Mouse (Mus musculus) adrenal gland, adult 2 months (tissue): ENCODE data around the gene Igflr1. TPM values are rescaled to one million over a fixed set of nuclear protein-coding genes. Genes with fewer than 3 reads are reported as not detected.
A peak's percentile ranks its signal among the peaks of the same experiment; 100 is the strongest.

Experiments used
- DNase-seq: peaks from one replicate; pipeline ENCODE4 v3.0.0; 2021
- microRNA-seq, 2 experiments: library from miRNA; unstranded; fragments of <30 nt; microRNA quantifications; one replicate each; pipeline ENCODE4 v1.2.0; 2021
- polyA plus RNA-seq: library from polyadenylated mRNA; depleted of rRNA; stranded (reverse); fragments of >200 nt; gene quantifications from 2 replicates; pipeline ENCODE4 v1.2.3, GENCODE M21; 2012; rRNA removed
- total RNA-seq, 2 experiments: library from RNA; stranded (reverse); gene quantifications; 2 replicates each; pipeline ENCODE4 v1.2.3; 2021

The Igflr1 gene
- total and polyA plus RNA-seq, 3 experiments = 3.0 to 10.1 (median 3.8) TPM

- DNase-seq = peak; percentile 62
Observed at GRCm38 (mm10) chr7:30613529-30614112, 48.4 kb downstream of the Igflr1 start.

- no peak for DNase-seq
Observed at GRCm38 (mm10) chr7:30614454-30614853, 49.2 kb downstream of the Igflr1 start.

- DNase-seq = peak; percentile 78
Observed at GRCm38 (mm10) chr7:30615049-30615760, 50.0 kb downstream of the Igflr1 start.

Small RNAs within 50 kb of the gene (microRNA-seq; reads per million reads assigned to microRNA genes)
- gene Gm38670 = 0.44 to 1.7 reads per million in 2 experiments
- 0.41 to 0.66 reads per million in 2 experiments for gene Mir3569

Other genes starting within 250 kb of the Igflr1 start
Only the 30 nearest of the 32 such genes appear.
- 10 to 100 TPM in 1 of 2 experiments, 1 to 10 TPM in 1; 8.2 to 11.9 TPM for gene Lrfn3, start 202.7 kb upstream of the Igflr1 start, total RNA-seq
- 32.9 and 37.6 TPM in 2 replicates for gene Lrfn3, start 202.7 kb upstream of the Igflr1 start, polyA plus RNA-seq
- 10 to 100 TPM; 34.7 to 41.9 TPM for gene Tyrobp, start 151.7 kb upstream of the Igflr1 start, total RNA-seq
- gene Tyrobp, start 151.7 kb upstream of the Igflr1 start, polyA plus RNA-seq = 73.3 and 87.9 TPM in 2 replicates
- gene Hcst, start 145.6 kb upstream of the Igflr1 start, total RNA-seq = 1 to 10 TPM; 1.2 to 2.0 TPM
- 6.3 and 7.9 TPM in 2 replicates for gene Hcst, start 145.6 kb upstream of the Igflr1 start, polyA plus RNA-seq
- 1 to 10 TPM; 1.1 to 1.3 TPM for gene Nfkbid, start 143.7 kb upstream of the Igflr1 start, total RNA-seq
- gene Nfkbid, start 143.7 kb upstream of the Igflr1 start, polyA plus RNA-seq = 3.7 and 4.1 TPM in 2 replicates
- gene Aplp1, start 119.9 kb upstream of the Igflr1 start, total RNA-seq = 10 to 100 TPM; 22.7 to 43.2 TPM
- 37.7 and 54.1 TPM in 2 replicates for gene Aplp1, start 119.9 kb upstream of the Igflr1 start, polyA plus RNA-seq
- not detected for gene Kirrel2, start 107.7 kb upstream of the Igflr1 start, total RNA-seq
- not detected in 2 replicates for gene Kirrel2, start 107.7 kb upstream of the Igflr1 start, polyA plus RNA-seq
- gene Nphs1, start 107.1 kb upstream of the Igflr1 start, total RNA-seq = not detected
- gene Nphs1, start 107.1 kb upstream of the Igflr1 start, polyA plus RNA-seq = not detected in 2 replicates
- under 1 TPM in 1 of 2 experiments, not detected in 1; 0.86 TPM for gene Prodh2, start 71.8 kb upstream of the Igflr1 start, total RNA-seq
- 0.10 TPM in 1 of 2 replicates, not detected in the other for gene Prodh2, start 71.8 kb upstream of the Igflr1 start, polyA plus RNA-seq
- gene Arhgap33, start 30.4 kb upstream of the Igflr1 start, total RNA-seq = 1 to 10 TPM; 2.2 to 3.1 TPM
- 20.3 and 23.2 TPM in 2 replicates for gene Arhgap33, start 30.4 kb upstream of the Igflr1 start, polyA plus RNA-seq
- gene Hspb6, start 13.2 kb upstream of the Igflr1 start, total RNA-seq = 10 to 100 TPM; 22.4 to 38.7 TPM
- 96.2 and 110 TPM in 2 replicates for gene Hspb6, start 13.2 kb upstream of the Igflr1 start, polyA plus RNA-seq
- 1 to 10 TPM; 6.8 to 7.0 TPM for gene Proser3, start 13.1 kb upstream of the Igflr1 start, total RNA-seq
- gene Proser3, start 13.1 kb upstream of the Igflr1 start, polyA plus RNA-seq = 10.4 and 10.8 TPM in 2 replicates
- 10 to 100 TPM; 43.7 to 71.4 TPM for gene Lin37, start 5.6 kb upstream of the Igflr1 start, total RNA-seq
- gene Lin37, start 5.6 kb upstream of the Igflr1 start, polyA plus RNA-seq = 47.5 and 53.5 TPM in 2 replicates
- 10 to 100 TPM; 73.3 to 92.5 TPM for gene U2af1l4, start 2.1 kb upstream of the Igflr1 start, total RNA-seq
- 80.1 and 92.3 TPM in 2 replicates for gene U2af1l4, start 2.1 kb upstream of the Igflr1 start, polyA plus RNA-seq
- 1 to 10 TPM; 3.6 to 4.8 TPM for gene Gm49396, start 2.1 kb upstream of the Igflr1 start, total RNA-seq
- 0.93 and 1.7 TPM in 2 replicates for gene Gm49396, start 2.1 kb upstream of the Igflr1 start, polyA plus RNA-seq
- 100 to 1,000 TPM; 185 to 190 TPM for gene Psenen, start 1.8 kb upstream of the Igflr1 start, total RNA-seq
- gene Psenen, start 1.8 kb upstream of the Igflr1 start, polyA plus RNA-seq = 88.6 and 123 TPM in 2 replicates
- gene Kmt2b, start 23.3 kb downstream of the Igflr1 start, total RNA-seq = 10 to 100 TPM; 28.5 to 41.4 TPM
- 50.2 and 50.4 TPM in 2 replicates for gene Kmt2b, start 23.3 kb downstream of the Igflr1 start, polyA plus RNA-seq
- under 1 TPM in 1 of 2 experiments, not detected in 1; 0.46 TPM for gene Zbtb32, start 33.5 kb downstream of the Igflr1 start, total RNA-seq
- gene Zbtb32, start 33.5 kb downstream of the Igflr1 start, polyA plus RNA-seq = 0.44 and 0.45 TPM in 2 replicates
- gene Upk1a, start 47.4 kb downstream of the Igflr1 start, total RNA-seq = under 1 TPM in 1 of 2 experiments, not detected in 1; 0.21 TPM
- 1.3 and 1.5 TPM in 2 replicates for gene Upk1a, start 47.4 kb downstream of the Igflr1 start, polyA plus RNA-seq
- 1,000 to 10,000 TPM; 1,292 to 2,642 TPM for gene Cox6b1, start 60.7 kb downstream of the Igflr1 start, total RNA-seq
- gene Cox6b1, start 60.7 kb downstream of the Igflr1 start, polyA plus RNA-seq = 223 and 275 TPM in 2 replicates
- gene Etv2, start 70.4 kb downstream of the Igflr1 start, total RNA-seq = not detected
- gene Etv2, start 70.4 kb downstream of the Igflr1 start, polyA plus RNA-seq = not detected in 2 replicates
- gene Rbm42, start 84.9 kb downstream of the Igflr1 start, total RNA-seq = 10 to 100 TPM; 78.0 to 81.9 TPM
- gene Rbm42, start 84.9 kb downstream of the Igflr1 start, polyA plus RNA-seq = 125 and 139 TPM in 2 replicates
- gene Haus5, start 99.6 kb downstream of the Igflr1 start, total RNA-seq = 10 to 100 TPM in 1 of 2 experiments, 1 to 10 TPM in 1; 6.2 to 10.7 TPM
- gene Haus5, start 99.6 kb downstream of the Igflr1 start, polyA plus RNA-seq = 6.3 and 6.9 TPM in 2 replicates
- gene Pmis2, start 106.2 kb downstream of the Igflr1 start, total RNA-seq = not detected
- gene Pmis2, start 106.2 kb downstream of the Igflr1 start, polyA plus RNA-seq = not detected in 2 replicates
- 1 to 10 TPM; 3.5 to 5.7 TPM for gene 2200002J24Rik, start 133.5 kb downstream of the Igflr1 start, total RNA-seq
- gene 2200002J24Rik, start 133.5 kb downstream of the Igflr1 start, polyA plus RNA-seq = 12.5 and 12.7 TPM in 2 replicates
- 1 to 10 TPM; 2.0 to 3.0 TPM for gene Atp4a, start 146.8 kb downstream of the Igflr1 start, total RNA-seq
- 3.3 and 3.9 TPM in 2 replicates for gene Atp4a, start 146.8 kb downstream of the Igflr1 start, polyA plus RNA-seq
- gene Tmem147, start 164.1 kb downstream of the Igflr1 start, total RNA-seq = 100 to 1,000 TPM; 193 to 234 TPM
- 333 and 341 TPM in 2 replicates for gene Tmem147, start 164.1 kb downstream of the Igflr1 start, polyA plus RNA-seq
- gene Gapdhs, start 178.3 kb downstream of the Igflr1 start, total RNA-seq = not detected
- not detected in 2 replicates for gene Gapdhs, start 178.3 kb downstream of the Igflr1 start, polyA plus RNA-seq
- gene Sbsn, start 186.0 kb downstream of the Igflr1 start, total RNA-seq = 100 to 1,000 TPM; 269 to 540 TPM
- 71.3 and 81.0 TPM in 2 replicates for gene Sbsn, start 186.0 kb downstream of the Igflr1 start, polyA plus RNA-seq
- gene Dmkn, start 198.3 kb downstream of the Igflr1 start, total RNA-seq = 1 to 10 TPM; 3.9 to 5.9 TPM
- 3.5 and 7.6 TPM in 2 replicates for gene Dmkn, start 198.3 kb downstream of the Igflr1 start, polyA plus RNA-seq
- gene Krtdap, start 222.5 kb downstream of the Igflr1 start, total RNA-seq = not detected
- not detected in 2 replicates for gene Krtdap, start 222.5 kb downstream of the Igflr1 start, polyA plus RNA-seq